Mouse (Mus musculus) stomach, postnatal 0 days (tissue): ENCODE results near the gene Chrna9. TPM values are rescaled to one million over a fixed set of nuclear protein-coding genes. Genes with fewer than 3 reads are reported as not detected.

Source experiments
- ATAC-seq: fragments of 200-750 bp; cut with Nextera tagmentation; 2 replicates; pipeline ENCODE4 v1.8.0; 2017; ENCODE audit not compliant: low FRiP score, low TSS enrichment
- DNase-seq: peaks from one replicate; pipeline ENCODE4 v3.0.0-alpha.2; 2016; ENCODE audit warnings: low spot score
- H3K27ac ChIP-seq: fragments of 300-500 bp; sonication (generic); replicated peaks from 2 replicates; pipeline ENCODE4 v1.5.1; 2014; ENCODE audit warnings: mild to moderate bottlenecking, control low read depth
- H3K27me3 ChIP-seq: fragments of 300-500 bp; sonication (generic); 2 replicates; pipeline ENCODE4 v1.6.1; 2014; ENCODE audit warnings: low read length; ENCODE audit not compliant: control insufficient read depth, insufficient read depth
- H3K36me3 ChIP-seq: fragments of 300-500 bp; sonication (generic); 2 replicates; pipeline ENCODE4 v1.6.1; 2014; ENCODE audit warnings: low read length, mixed read lengths; ENCODE audit not compliant: control insufficient read depth, insufficient read depth
- H3K4me1 ChIP-seq: fragments of 300-500 bp; sonication (generic); replicated peaks from 2 replicates; pipeline ENCODE4 v1.6.1; 2014; ENCODE audit warnings: antibody characterized with exemption; ENCODE audit not compliant: control insufficient read depth, insufficient read depth
- H3K4me2 ChIP-seq: fragments of 300-500 bp; sonication (generic); replicated peaks from 2 replicates; pipeline ENCODE4 v1.6.1; 2014; ENCODE audit warnings: low read depth, mild to moderate bottlenecking, control low read depth, moderate library complexity
- H3K4me3 ChIP-seq: fragments of 300-500 bp; sonication (generic); 2 replicates; pipeline ENCODE4 v1.5.1; 2014; ENCODE audit warnings: low read depth, low read length, control low read depth
- H3K9ac ChIP-seq: fragments of 300-500 bp; sonication (generic); 2 replicates; pipeline ENCODE4 v1.6.1; 2014; ENCODE audit warnings: mild to moderate bottlenecking, low read length, control low read depth, mixed read lengths
- H3K9me3 ChIP-seq: fragments of 300-500 bp; sonication (generic); 2 replicates; pipeline ENCODE4 v1.6.1; 2016; ENCODE audit warnings: low read length; ENCODE audit not compliant: control insufficient read depth
- CTCF ChIP-seq: IDR thresholded peaks from 2 replicates; pipeline ENCODE4 v1.5.1; 2016; ENCODE audit warnings: antibody characterized with exemption, low read depth, mild to moderate bottlenecking, moderate library complexity
- EP300 ChIP-seq: optimal IDR thresholded peaks from 2 replicates; pipeline ENCODE3; 2016; ENCODE audit warnings: antibody characterized with exemption
- WGBS: fragments of 180-500 bp; shearing (Covaris S2); extraction: QIAGEN DNeasy Blood & Tissue Kit; methylation state at CpG from one replicate; pipeline ENCODE4 v1.1.7; 2014; 5-methylcytosine and 5-hydroxymethylcytosine counted together
- polyA plus RNA-seq: library from polyadenylated mRNA; unstranded; fragments of >200 nt; fragmentation: Nextera tagmentation; extraction: Ambion mirVana; gene quantifications from 2 replicates; pipeline ENCODE4 v1.2.1, GENCODE M21; 2015

Gene Chrna9
- polyA plus RNA-seq, 1 experiment from 2014 or later: not detected

GRCm38 (mm10) chr5:65912201-65912600 lies 22.5 kb upstream of the Chrna9 start:
- no peak for ATAC-seq

DNA sequence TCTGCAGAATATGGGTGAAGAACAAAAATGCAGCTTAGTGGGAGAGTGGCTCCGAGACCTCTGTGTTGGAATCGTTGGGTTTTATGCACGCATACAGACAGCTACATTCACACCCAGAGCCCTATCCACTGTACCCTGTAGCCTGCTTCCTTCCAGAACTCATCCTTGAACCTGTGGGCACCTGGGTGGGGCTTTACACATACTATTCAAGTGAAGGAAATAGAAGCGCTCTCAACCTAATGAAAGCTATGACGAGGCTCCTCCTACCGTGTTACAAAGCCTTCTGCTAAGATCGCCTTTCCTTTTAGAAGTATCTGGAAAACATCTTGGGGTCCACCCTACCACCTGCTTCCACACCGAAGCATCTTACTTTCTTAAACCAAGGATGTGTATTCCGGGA lies 21.6 kb upstream of the Chrna9 start:
- Histone ChIP-seq H3K9ac (no peak overlapping the region), H3K27ac (no peak overlapping the region), H3K36me3 (no peaks in the 10 kb centered on the region), H3K4me1 (no peaks in the 10 kb centered on the region), H3K27me3 (no peaks in the 10 kb centered on the region), H3K9me3 (no peaks in the 10 kb centered on the region), H3K4me2 (no peak overlapping the region), H3K4me3 (no peak overlapping the region)
- TF ChIP-seq EP300 (no peak), CTCF (no peak)
- 90% methylated on average over 9 of the region's 9 CpGs for WGBS
- no peak for DNase-seq
- ATAC-seq: no peak

More at GRCm38 (mm10) chr5:65912201-65912600, 22.5 kb upstream of the Chrna9 start:
- Histone ChIP-seq H3K9me3 (no peaks in the 10 kb centered on the region), H3K4me3 (no peak overlapping the region), H3K36me3 (no peaks in the 10 kb centered on the region), H3K9ac (no peak overlapping the region), H3K4me1 (no peaks in the 10 kb centered on the region), H3K27me3 (no peaks in the 10 kb centered on the region), H3K27ac (no peak overlapping the region), H3K4me2 (no peak overlapping the region)
- 70% methylated on average over 5 of the region's 5 CpGs for WGBS
- no peak for DNase-seq
- TF ChIP-seq CTCF (no peak), EP300 (no peak)

GRCm38 (mm10) chr5:65914342-65914741 lies 20.4 kb upstream of the Chrna9 start:
- ATAC-seq (no peak), DNase-seq (no peak)
- Histone ChIP-seq H3K36me3 (no peaks in the 10 kb centered on the region), H3K9ac (no peak overlapping the region), H3K27ac (no peak overlapping the region), H3K4me2 (no peak overlapping the region), H3K4me3 (no peak overlapping the region), H3K4me1 (no peaks in the 10 kb centered on the region), H3K9me3 (no peaks in the 10 kb centered on the region), H3K27me3 (no peaks in the 10 kb centered on the region)
- TF ChIP-seq CTCF (no peak), EP300 (no peak)
- 89% methylated on average over 7 of the region's 7 CpGs for WGBS

DNA sequence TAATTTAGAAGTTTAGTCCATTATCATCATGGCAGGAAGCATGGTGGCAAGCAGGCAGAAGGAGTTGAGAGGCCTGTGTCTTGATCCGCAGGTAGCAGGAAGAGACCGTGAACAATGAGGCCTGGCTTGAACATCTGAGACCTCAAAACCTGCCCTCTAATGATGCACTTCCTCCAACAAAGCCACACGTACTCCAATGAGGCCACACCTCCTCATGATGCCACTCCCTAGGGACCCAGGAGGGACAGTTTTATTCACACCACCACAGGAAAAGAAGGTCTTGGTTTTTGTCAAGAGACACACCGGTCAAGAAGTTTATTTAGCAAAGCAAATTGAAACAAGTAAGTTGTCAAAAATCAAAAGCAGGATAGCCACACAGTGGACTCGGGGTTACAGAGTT lies 17.8 kb upstream of the Chrna9 start:
- 86% methylated on average over 5 of the region's 5 CpGs for WGBS
- Histone ChIP-seq H3K4me2 (no peak overlapping the region), H3K4me3 (no peak overlapping the region), H3K27ac (no peak overlapping the region), H3K9ac (no peak overlapping the region), H3K27me3 (no peaks in the 10 kb centered on the region), H3K9me3 (no peaks in the 10 kb centered on the region), H3K36me3 (no peaks in the 10 kb centered on the region), H3K4me1 (no peaks in the 10 kb centered on the region)
- ATAC-seq (no peak), DNase-seq (no peak)
- no peak for TF ChIP-seq EP300
- TF ChIP-seq CTCF: no peak

DNA sequence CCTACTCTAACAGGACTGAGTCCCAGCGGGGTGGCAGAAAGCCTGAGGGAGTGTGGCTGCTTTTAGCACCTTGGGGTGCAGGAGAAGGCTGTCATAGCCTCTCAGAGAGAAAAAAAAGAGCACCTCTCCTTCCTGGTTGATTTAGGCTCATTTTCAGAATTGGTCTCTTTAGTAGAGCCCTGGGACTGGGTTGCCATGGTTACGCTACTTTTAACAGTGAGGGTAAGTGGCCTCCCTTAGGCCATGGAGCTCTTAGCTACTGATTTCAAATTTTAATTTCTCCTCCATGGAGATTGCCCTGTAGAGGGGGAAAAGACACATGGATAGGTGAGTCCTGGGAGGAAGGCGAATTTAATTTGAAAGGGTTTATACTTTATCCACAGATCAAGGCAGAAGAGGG lies 16.1 kb upstream of the Chrna9 start:
- no peaks in the 10 kb centered on the region for H3K4me1 ChIP-seq
- DNase-seq: no peak

GRCm38 (mm10) chr5:65919326-65919725 lies 15.4 kb upstream of the Chrna9 start:
- ATAC-seq: no peak
- H3K27me3 ChIP-seq: no peaks in the 10 kb centered on the region
- no peaks in the 10 kb centered on the region for H3K36me3 ChIP-seq
- H3K4me1 ChIP-seq: no peaks in the 10 kb centered on the region
- H3K4me3 ChIP-seq: no peak overlapping the region
- no peak overlapping the region for H3K9ac ChIP-seq
- no peak for DNase-seq
- no peak overlapping the region for H3K4me2 ChIP-seq
- H3K27ac ChIP-seq: no peak overlapping the region
- no peak for TF ChIP-seq CTCF
- no peak for TF ChIP-seq EP300
- 86% methylated on average over 12 of the region's 12 CpGs for WGBS
- H3K9me3 ChIP-seq: no peaks in the 10 kb centered on the region

More for the DNA sequence above, 16.1 kb upstream of the Chrna9 start:
- TF ChIP-seq EP300: no peak
- TF ChIP-seq CTCF: no peak
- Histone ChIP-seq H3K9me3 (no peaks in the 10 kb centered on the region), H3K36me3 (no peaks in the 10 kb centered on the region), H3K4me2 (no peak overlapping the region), H3K4me3 (no peak overlapping the region), H3K9ac (no peak overlapping the region), H3K27me3 (no peaks in the 10 kb centered on the region), H3K27ac (no peak overlapping the region)
- ATAC-seq: no peak
- WGBS: 79% methylated on average over 3 of the region's 3 CpGs
